Mouse (Mus musculus) hindbrain, embryonic 12.5 days (tissue): Measurements from ENCODE around the gene Rbm44. TPM values are rescaled to one million over a fixed set of nuclear protein-coding genes. Genes with fewer than 3 reads are reported as not detected.

Experiments used
- ATAC-seq: fragments of 200-750 bp; cut with Nextera tagmentation; 2 replicates; pipeline ENCODE4 v1.8.0; 2017; ENCODE audit warnings: moderate TSS enrichment; ENCODE audit not compliant: low FRiP score
- H3K27ac ChIP-seq: fragments of 300-500 bp; sonication (generic); 2 replicates; pipeline ENCODE4 v1.5.1; 2016; ENCODE audit warnings: mild to moderate bottlenecking
- H3K27me3 ChIP-seq: fragments of 300-500 bp; sonication (generic); 2 replicates; pipeline ENCODE4 v1.6.1; 2016; ENCODE audit warnings: mild to moderate bottlenecking
- H3K36me3 ChIP-seq: fragments of 300-500 bp; sonication (generic); 2 replicates; pipeline ENCODE4 v1.6.1; 2016; ENCODE audit warnings: mild to moderate bottlenecking
- H3K4me1 ChIP-seq: fragments of 300-500 bp; sonication (generic); 2 replicates; pipeline ENCODE4 v1.6.1; 2016
- H3K4me2 ChIP-seq: fragments of 300-500 bp; sonication (generic); replicated peaks from 2 replicates; pipeline ENCODE4 v1.6.1; 2016; ENCODE audit warnings: mild to moderate bottlenecking
- H3K4me3 ChIP-seq: fragments of 300-500 bp; sonication (generic); 2 replicates; pipeline ENCODE4 v1.5.1; 2016; ENCODE audit warnings: mild to moderate bottlenecking
- H3K9ac ChIP-seq: fragments of 300-500 bp; sonication (generic); 2 replicates; pipeline ENCODE4 v1.6.1; 2016; ENCODE audit warnings: mild to moderate bottlenecking, moderate library complexity
- H3K9me3 ChIP-seq: fragments of 300-500 bp; sonication (generic); replicated peaks from 2 replicates; pipeline ENCODE4 v1.6.1; 2016; ENCODE audit warnings: mild to moderate bottlenecking
- WGBS: fragments of 180-500 bp; shearing (Covaris S2); methylation state at CpG from one replicate; pipeline ENCODE4 v1.1.7; 2016; 5-methylcytosine and 5-hydroxymethylcytosine counted together
- polyA plus RNA-seq: library from polyadenylated mRNA; unstranded; fragments of >200 nt; fragmentation: Nextera tagmentation; extraction: Ambion mirVana; gene quantifications from 2 replicates; pipeline ENCODE4 v1.2.1, GENCODE M21; 2016

Gene Rbm44
- polyA plus RNA-seq, 1 experiment from 2014 or later: 1.5 TPM

GRCm38 (mm10) chr1:91122121-91122520 lies 22.8 kb upstream of the Rbm44 start:
- H3K4me1 ChIP-seq: no peaks in the 10 kb centered on the region
- H3K9ac ChIP-seq: no peak overlapping the region
- H3K4me3 ChIP-seq: no peak overlapping the region
- 83% methylated on average over 11 of the region's 11 CpGs for WGBS
- no peak overlapping the region for H3K27ac ChIP-seq
- no peaks in the 10 kb centered on the region for H3K9me3 ChIP-seq
- H3K4me2 ChIP-seq: no peak overlapping the region
- ATAC-seq: no peak
- H3K27me3 ChIP-seq: no peaks in the 10 kb centered on the region
- peaks cover 20% of the 10 kb centered on the region for H3K36me3 ChIP-seq

DNA sequence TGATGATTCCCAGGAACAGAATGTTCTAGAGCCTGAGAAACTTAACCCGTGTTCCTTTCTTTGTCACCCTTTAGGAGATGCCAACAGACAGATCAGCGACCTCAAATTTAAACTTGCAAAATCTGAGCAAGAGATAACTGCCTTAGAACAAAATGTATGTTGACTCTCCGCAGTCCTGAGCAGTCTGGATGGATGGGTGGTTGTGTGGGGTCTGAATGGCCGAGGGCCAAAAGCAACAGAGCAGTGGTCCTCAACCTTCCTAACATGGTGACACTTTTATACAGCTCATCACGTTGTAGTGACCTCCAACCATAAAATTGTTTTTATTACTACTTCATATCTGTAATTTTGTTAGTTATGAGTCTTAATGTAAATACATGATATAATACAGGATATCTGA lies 21.9 kb upstream of the Rbm44 start:
- Histone ChIP-seq H3K4me2 (no peak overlapping the region), H3K27ac (no peak overlapping the region), H3K27me3 (no peaks in the 10 kb centered on the region), H3K4me1 (no peaks in the 10 kb centered on the region), H3K4me3 (no peak overlapping the region), H3K36me3 (peaks cover 25% of the 10 kb centered on the region), H3K9me3 (no peaks in the 10 kb centered on the region), H3K9ac (no peak overlapping the region)
- 94% methylated on average over 5 of the region's 5 CpGs for whole genome bisulfite sequencing
- no peak for ATAC-seq

DNA sequence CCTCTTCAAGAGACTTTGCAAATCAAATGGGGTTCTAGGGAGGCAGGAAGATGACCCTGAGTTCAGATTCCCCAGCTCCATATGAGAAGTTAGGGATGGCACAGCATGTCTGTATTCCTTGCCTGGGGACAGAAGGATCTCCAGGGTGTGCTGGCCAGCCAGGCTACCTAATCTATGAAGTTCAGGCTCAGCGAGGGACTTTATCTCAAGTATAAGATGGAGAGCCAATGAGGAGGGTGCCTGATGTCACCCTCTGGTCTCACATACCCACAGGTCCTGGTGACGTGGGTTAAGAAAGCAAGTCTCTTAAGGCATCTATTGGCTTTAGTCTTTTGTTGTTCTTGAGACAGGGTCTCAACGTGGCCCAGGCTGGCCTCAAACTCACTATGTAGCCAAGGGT lies 21.4 kb upstream of the Rbm44 start:
- Histone ChIP-seq H3K36me3 (peaks cover 30% of the 10 kb centered on the region), H3K4me3 (no peak overlapping the region), H3K27ac (no peak overlapping the region), H3K27me3 (no peaks in the 10 kb centered on the region), H3K4me1 (no peaks in the 10 kb centered on the region), H3K4me2 (no peak overlapping the region), H3K9me3 (no peaks in the 10 kb centered on the region), H3K9ac (no peak overlapping the region)
- no peak for ATAC-seq
- 92% methylated on average over 3 of the region's 3 CpGs for WGBS

- H3K9ac ChIP-seq: no peak overlapping the region
- no peak for ATAC-seq
- H3K4me3 ChIP-seq: no peak overlapping the region
- no peaks in the 10 kb centered on the region for H3K9me3 ChIP-seq
- H3K4me2 ChIP-seq: no peak overlapping the region
- H3K27ac ChIP-seq: no peak overlapping the region
- no peaks in the 10 kb centered on the region for H3K27me3 ChIP-seq
- no peaks in the 10 kb centered on the region for H3K4me1 ChIP-seq
- peaks cover 29% of the 10 kb centered on the region for H3K36me3 ChIP-seq
- 93% methylated on average over 4 of the region's 4 CpGs for WGBS
Observed at GRCm38 (mm10) chr1:91128849-91129248, 16.0 kb upstream of the Rbm44 start.

- H3K36me3 ChIP-seq: no peaks in the 10 kb centered on the region
- 95% methylated on average over 2 of the region's 2 CpGs for WGBS
- H3K27me3 ChIP-seq: no peaks in the 10 kb centered on the region
- H3K4me2 ChIP-seq: no peak overlapping the region
- ATAC-seq: no peak
- H3K9me3 ChIP-seq: no peaks in the 10 kb centered on the region
- H3K4me1 ChIP-seq: no peaks in the 10 kb centered on the region
- H3K27ac ChIP-seq: no peak overlapping the region
- no peak overlapping the region for H3K9ac ChIP-seq
- no peak overlapping the region for H3K4me3 ChIP-seq
Observed at GRCm38 (mm10) chr1:91137036-91137435, 7.9 kb upstream of the Rbm44 start.

DNA sequence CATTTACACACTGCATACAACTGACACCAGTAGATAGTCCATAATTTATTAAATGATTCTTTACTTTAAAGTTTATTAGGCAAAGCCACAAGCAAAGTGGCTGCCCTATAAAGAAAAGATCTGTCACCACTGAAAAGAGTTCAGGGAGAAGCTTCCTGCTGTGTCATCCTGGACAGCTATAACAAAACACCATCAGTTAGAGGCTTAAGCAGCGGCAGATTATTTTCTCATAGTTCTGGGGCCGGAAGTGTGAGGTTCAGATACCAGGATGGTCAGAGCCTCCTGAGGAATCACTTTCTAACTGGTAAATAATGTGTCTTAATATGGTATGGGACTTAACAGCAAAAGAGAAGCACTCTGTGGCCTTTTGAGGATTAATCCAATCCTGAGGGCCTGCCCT lies 6.6 kb downstream of the Rbm44 start:
- no peaks in the 10 kb centered on the region for H3K9me3 ChIP-seq
- no peaks in the 10 kb centered on the region for H3K27me3 ChIP-seq
- H3K27ac ChIP-seq: no peak overlapping the region
- H3K4me2 ChIP-seq: no peak overlapping the region
- no peaks in the 10 kb centered on the region for H3K36me3 ChIP-seq
- no peak for ATAC-seq
- H3K4me3 ChIP-seq: no peak overlapping the region
- no peaks in the 10 kb centered on the region for H3K4me1 ChIP-seq
- 70% methylated on average over 2 of the region's 2 CpGs for WGBS
- H3K9ac ChIP-seq: no peak overlapping the region

GRCm38 (mm10) chr1:91166798-91167197 lies 21.9 kb downstream of the Rbm44 start:
- Histone ChIP-seq H3K4me1 (no peaks in the 10 kb centered on the region), H3K4me3 (no peak overlapping the region), H3K27ac (no peak overlapping the region), H3K4me2 (no peak overlapping the region), H3K9me3 (no peaks in the 10 kb centered on the region), H3K9ac (no peak overlapping the region), H3K36me3 (no peaks in the 10 kb centered on the region), H3K27me3 (no peaks in the 10 kb centered on the region)
- ATAC-seq: no peak
- WGBS: 87% methylated on average over 6 of the region's 6 CpGs

DNA sequence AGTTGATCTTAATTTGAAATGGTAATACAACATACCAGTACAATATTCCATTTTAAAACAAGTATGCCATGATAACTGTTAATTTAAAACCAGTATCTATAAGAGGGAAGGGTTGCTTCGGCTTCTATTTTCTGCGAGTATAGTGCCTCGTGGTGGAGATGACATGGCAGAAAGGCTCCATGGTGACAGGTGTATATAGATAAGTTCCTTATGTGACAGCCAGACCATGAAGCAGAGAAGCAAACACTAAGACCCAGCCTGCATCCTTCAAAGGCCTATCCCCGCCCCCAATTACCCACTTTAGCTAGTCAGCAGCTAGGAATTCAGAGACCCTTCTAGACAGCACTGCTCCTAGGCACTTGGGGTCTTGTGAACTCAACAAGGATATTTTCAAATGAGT lies 24.3 kb downstream of the Rbm44 start:
- Histone ChIP-seq H3K4me2 (no peak overlapping the region), H3K4me3 (no peak overlapping the region), H3K36me3 (no peaks in the 10 kb centered on the region), H3K9me3 (no peaks in the 10 kb centered on the region), H3K27ac (no peak overlapping the region), H3K27me3 (no peaks in the 10 kb centered on the region), H3K9ac (no peak overlapping the region), H3K4me1 (no peaks in the 10 kb centered on the region)
- WGBS: 79% methylated on average over 4 of the region's 4 CpGs
- no peak for ATAC-seq

- Histone ChIP-seq H3K27ac (no peak overlapping the region), H3K4me1 (peaks cover 2% of the 10 kb centered on the region), H3K9ac (no peak overlapping the region), H3K27me3 (peaks cover 16% of the 10 kb centered on the region), H3K9me3 (no peaks in the 10 kb centered on the region), H3K36me3 (no peaks in the 10 kb centered on the region), H3K4me2 (no peak overlapping the region), H3K4me3 (no peak overlapping the region)
- no peak for ATAC-seq
- WGBS: 96% methylated on average over 5 of the region's 5 CpGs
Observed at GRCm38 (mm10) chr1:91174796-91175195, 29.9 kb downstream of the Rbm44 start.

DNA sequence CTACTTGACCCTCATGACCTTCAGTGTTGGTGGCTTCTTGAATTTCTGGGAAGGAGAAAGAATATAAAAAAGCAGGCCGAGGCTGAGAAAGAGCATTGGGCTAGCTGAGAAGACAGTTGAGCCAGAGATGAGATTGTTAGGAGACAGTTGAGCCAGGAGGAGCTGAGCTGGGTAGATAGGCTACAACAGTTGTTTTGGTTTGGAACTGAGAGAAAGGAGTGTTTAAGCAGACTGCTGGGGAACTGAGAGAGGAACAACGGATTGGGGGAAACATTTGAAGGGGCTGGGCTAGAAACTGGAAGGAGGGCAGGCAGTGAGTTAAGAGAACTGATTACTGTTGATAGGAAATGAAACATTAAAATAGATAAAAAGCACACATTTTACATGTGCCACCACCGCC lies 31.1 kb downstream of the Rbm44 start:
- Histone ChIP-seq H3K4me2 (no peak overlapping the region), H3K36me3 (no peaks in the 10 kb centered on the region), H3K9ac (no peak overlapping the region), H3K4me3 (no peak overlapping the region), H3K27ac (no peak overlapping the region), H3K27me3 (peaks cover 28% of the 10 kb centered on the region), H3K9me3 (no peaks in the 10 kb centered on the region), H3K4me1 (peaks cover 12% of the 10 kb centered on the region)
- 47% methylated on average over 3 of the region's 3 CpGs for WGBS
- ATAC-seq: no peak

- peaks cover 15% of the 10 kb centered on the region for H3K4me1 ChIP-seq
- no peaks in the 10 kb centered on the region for H3K36me3 ChIP-seq
- H3K9me3 ChIP-seq: no peaks in the 10 kb centered on the region
- no peak overlapping the region for H3K4me3 ChIP-seq
- H3K27me3 ChIP-seq: peaks cover 28% of the 10 kb centered on the region
- H3K27ac ChIP-seq: no peak overlapping the region
- WGBS: 83% methylated on average over 4 of the region's 4 CpGs
- ATAC-seq: no peak
- no peak overlapping the region for H3K9ac ChIP-seq
- no peak overlapping the region for H3K4me2 ChIP-seq
Observed at GRCm38 (mm10) chr1:91176871-91177270, 32.0 kb downstream of the Rbm44 start.

- H3K27me3 ChIP-seq: peaks cover 30% of the 10 kb centered on the region
- peaks cover 15% of the 10 kb centered on the region for H3K4me1 ChIP-seq
- H3K4me2 ChIP-seq: no peak overlapping the region
- H3K4me3 ChIP-seq: no peak overlapping the region
- 39% methylated on average over 5 of the region's 5 CpGs for WGBS
- no peak overlapping the region for H3K9ac ChIP-seq
- 0 out of 2 replicates have a peak, but pooled peaks have one; percentile 26 for ATAC-seq
- H3K9me3 ChIP-seq: no peaks in the 10 kb centered on the region
- no peak overlapping the region for H3K27ac ChIP-seq
- no peaks in the 10 kb centered on the region for H3K36me3 ChIP-seq
Observed at GRCm38 (mm10) chr1:91179086-91179485, 34.2 kb downstream of the Rbm44 start.

GRCm38 (mm10) chr1:91179533-91180173 lies 34.8 kb downstream of the Rbm44 start, which contains the start of gene Ramp1:
Gene Ramp1 (plus strand): TSS chr1:91179822.
- peak; percentile 32; the same call in 1 of the 2 replicates for ATAC-seq
- 4% methylated on average over 37 of the region's 37 CpGs for WGBS
- no peak within 1 kb of the TSS for H3K27ac ChIP-seq

More at GRCm38 (mm10) chr1:91179533-91180173, 34.8 kb downstream of the Rbm44 start, which contains the start of gene Ramp1:
- Histone ChIP-seq H3K9me3 (no peaks in the 10 kb centered on the region), H3K4me3 (peak within 1 kb of the TSS; percentile 40), H3K4me2 (peak within 1 kb of the TSS; percentile 83), H3K36me3 (no peaks in the 10 kb centered on the region), H3K27me3 (peaks cover 30% of the 10 kb centered on the region), H3K4me1 (peaks cover 15% of the 10 kb centered on the region), H3K9ac (peak within 1 kb of the TSS; percentile 62)
